Mouse (Mus musculus) ES-Bruce4 (cell line): ENCODE measurements around the gene Hgd. TPM values are rescaled to one million over a fixed set of nuclear protein-coding genes. Genes with fewer than 3 reads are reported as not detected.

Experiments used
- H3K27ac ChIP-seq: 2 replicates; pipeline ENCODE4 v1.5.1; 2012; ENCODE audit warnings: low read length, inconsistent platforms; ENCODE audit not compliant: insufficient read depth
- H3K27me3 ChIP-seq: 2 replicates; pipeline ENCODE4 v1.6.1; 2012; ENCODE audit warnings: mild to moderate bottlenecking, low read length, inconsistent platforms; ENCODE audit not compliant: control insufficient read depth, poor library complexity, insufficient read depth, severe bottlenecking
- H3K36me3 ChIP-seq: 2 replicates; pipeline ENCODE4 v1.6.1; 2012; ENCODE audit warnings: inconsistent platforms, mild to moderate bottlenecking, low read length, moderate library complexity; ENCODE audit not compliant: control insufficient read depth, poor library complexity, insufficient read depth, severe bottlenecking
- H3K4me1 ChIP-seq: one replicate; pipeline ENCODE4 v1.8.1; 2011; ENCODE audit warnings: low read length; ENCODE audit not compliant: control insufficient read depth, insufficient read depth
- H3K4me3 ChIP-seq: 2 replicates; pipeline ENCODE4 v1.5.1; 2011; ENCODE audit warnings: low read depth, mild to moderate bottlenecking, low read length
- H3K9ac ChIP-seq: 2 replicates; pipeline ENCODE4 v1.6.1; 2012; ENCODE audit warnings: low read depth, mild to moderate bottlenecking, inconsistent platforms; ENCODE audit not compliant: poor library complexity, severe bottlenecking
- H3K9me3 ChIP-seq: replicated peaks from 2 replicates; pipeline ENCODE4 v1.6.1; 2012; ENCODE audit warnings: mild to moderate bottlenecking, low read length, inconsistent platforms; ENCODE audit not compliant: control insufficient read depth, poor library complexity, insufficient read depth, severe bottlenecking
- CTCF ChIP-seq: IDR thresholded peaks from one replicate; pipeline ENCODE4 v1.8.1; 2011; ENCODE audit warnings: low read depth, low read length
- EP300 ChIP-seq: IDR thresholded peaks from 2 replicates; pipeline ENCODE4 v1.6.1; 2011; ENCODE audit warnings: low read depth, low read length; ENCODE audit not compliant: insufficient read depth
- POLR2A ChIP-seq: IDR thresholded peaks from one replicate; pipeline ENCODE4 v1.8.1; 2011; ENCODE audit warnings: low read length; ENCODE audit not compliant: insufficient read depth
- polyA plus RNA-seq: library from polyadenylated mRNA; stranded (reverse); fragments of >200 nt; gene quantifications from 2 replicates; pipeline ENCODE4 v1.2.4, GENCODE M21; 2011; ENCODE audit warnings: low read depth; ENCODE audit not compliant: missing spikeins, insufficient read depth, insufficient read length

Hgd gene
- polyA plus RNA-seq, 1 experiment: not detected

GRCm38 (mm10) chr16:37583306-37583705 is 3.4 kb downstream of the Hgd start:
- no peaks in the 10 kb centered on the region for H3K27me3 ChIP-seq
- H3K4me3 ChIP-seq: no peak overlapping the region
- no peak overlapping the region for H3K27ac ChIP-seq
- H3K4me1 ChIP-seq: no peaks in the 10 kb centered on the region
- H3K9ac ChIP-seq: no peak overlapping the region
- no peak for TF ChIP-seq CTCF
- no peaks in the 10 kb centered on the region for H3K36me3 ChIP-seq
- 0 out of 2 replicates have a peak, but pooled peaks cover 2% of the 10 kb centered on the region for H3K9me3 ChIP-seq

- Histone ChIP-seq H3K27me3 (no peaks in the 10 kb centered on the region), H3K4me1 (no peaks in the 10 kb centered on the region)
Measured at GRCm38 (mm10) chr16:37583801-37584200, 3.8 kb downstream of the Hgd start.

GRCm38 (mm10) chr16:37584218-37585035 is 4.5 kb downstream of the Hgd start:
- Histone ChIP-seq H3K4me3 (no peak overlapping the region; the same call in 1 of the 2 replicates), H3K9me3 (0 out of 2 replicates have a peak, but pooled peaks cover 2% of the 10 kb centered on the region), H3K27me3 (no peaks in the 10 kb centered on the region), H3K27ac (no peak overlapping the region), H3K9ac (no peak overlapping the region; the same call in 1 of the 2 replicates), H3K4me1 (no peaks in the 10 kb centered on the region), H3K36me3 (no peaks in the 10 kb centered on the region)
- 0 out of 2 replicates have a peak, but pooled peaks have one; percentile 14 for TF ChIP-seq EP300
- no peak for TF ChIP-seq CTCF

More at GRCm38 (mm10) chr16:37583801-37584200, 3.8 kb downstream of the Hgd start:
- H3K9ac ChIP-seq: no peak overlapping the region; the same call in 1 of the 2 replicates
- TF ChIP-seq CTCF (no peak), POLR2A (no peak), EP300 (no peak)
- no peak overlapping the region for H3K27ac ChIP-seq
- no peaks in the 10 kb centered on the region for H3K36me3 ChIP-seq
- 0 out of 2 replicates have a peak, but pooled peaks cover 2% of the 10 kb centered on the region for H3K9me3 ChIP-seq
- no peak overlapping the region for H3K4me3 ChIP-seq

- Histone ChIP-seq H3K9me3 (0 out of 2 replicates have a peak, but pooled peaks cover 2% of the 10 kb centered on the region), H3K27ac (no peak overlapping the region), H3K36me3 (no peaks in the 10 kb centered on the region), H3K4me3 (no peak overlapping the region), H3K9ac (no peak overlapping the region), H3K4me1 (no peaks in the 10 kb centered on the region), H3K27me3 (no peaks in the 10 kb centered on the region)
- TF ChIP-seq EP300 (no peak), CTCF (no peak), POLR2A (no peak)
Measured at GRCm38 (mm10) chr16:37585129-37585563, 5.2 kb downstream of the Hgd start.

- Histone ChIP-seq H3K9me3 (no peaks in the 10 kb centered on the region), H3K27me3 (no peaks in the 10 kb centered on the region), H3K36me3 (no peaks in the 10 kb centered on the region), H3K4me1 (no peaks in the 10 kb centered on the region), H3K9ac (no peak overlapping the region), H3K27ac (no peak overlapping the region), H3K4me3 (no peak overlapping the region)
- TF ChIP-seq CTCF (no peak), EP300 (no peak)
Measured at GRCm38 (mm10) chr16:37590921-37591320, 11.0 kb downstream of the Hgd start.

GRCm38 (mm10) chr16:37591551-37591950 is 11.6 kb downstream of the Hgd start:
- no peaks in the 10 kb centered on the region for H3K9me3 ChIP-seq
- no peaks in the 10 kb centered on the region for H3K4me1 ChIP-seq
- no peaks in the 10 kb centered on the region for H3K27me3 ChIP-seq
- H3K36me3 ChIP-seq: no peaks in the 10 kb centered on the region
- H3K27ac ChIP-seq: no peak overlapping the region
- no peak overlapping the region for H3K4me3 ChIP-seq
- no peak overlapping the region for H3K9ac ChIP-seq
- TF ChIP-seq EP300: no peak
- no peak for TF ChIP-seq POLR2A
- no peak for TF ChIP-seq CTCF
